Mouse (Mus musculus): ENCODE results near the gene Mrpl34. TPM values are rescaled to one million over a fixed set of nuclear protein-coding genes. Genes with fewer than 3 reads are reported as not detected.

Gene Mrpl34
- total RNA-seq, 1 experiment, result 135 TPM

DNA sequence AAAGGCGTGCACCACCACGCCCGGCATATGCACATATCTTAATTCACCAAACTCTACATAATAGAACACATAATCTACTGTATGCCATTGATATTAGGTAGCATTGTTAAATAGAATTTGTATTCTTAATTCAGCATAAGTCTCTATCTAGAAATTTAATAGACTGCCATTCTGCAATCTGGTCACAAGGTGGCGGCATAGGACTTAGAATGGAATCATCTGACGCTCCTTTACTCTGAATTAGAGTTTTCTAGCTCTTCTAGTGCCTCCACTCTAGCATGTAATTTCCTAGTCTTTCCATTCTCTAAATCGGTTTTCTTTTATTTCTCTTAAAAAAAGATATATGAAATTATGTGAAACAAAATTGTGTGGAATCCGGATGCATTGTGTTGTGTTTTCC, 23.4 kb upstream of the Mrpl34 start:
- Histone ChIP-seq H3K9me3 (ENCODE audit: control insufficient read depth, insufficient read depth, low read depth, low read length) (no peaks in the 10 kb centered on the region), H3K27ac (ENCODE audit: insufficient read depth, low read depth, low read length, poor library complexity, severe bottlenecking) (no peak overlapping the region), H3K4me3 (ENCODE audit: insufficient read depth in 1 of 2, low read depth in 1 of 2, low read length in 2 of 2, poor library complexity in 1 of 2, severe bottlenecking in 1 of 2) (no peak overlapping the region), H3K36me3 (ENCODE audit: control insufficient read depth, insufficient read depth, low read length, poor library complexity, severe bottlenecking) (no peaks in the 10 kb centered on the region), H3K4me1 (ENCODE audit: control insufficient read depth in 2 of 2, insufficient read depth in 2 of 2, low read length in 2 of 2, poor library complexity in 1 of 2) (no peaks in the 10 kb centered on the region), H3K9ac (ENCODE audit: insufficient read depth, low read depth, low read length, poor library complexity, severe bottlenecking) (no peak overlapping the region)
- DNase-seq (ENCODE audit: low read depth, low spot score), result no peak
- in situ Hi-C loops (cut with MboI; ENCODE audit: low sequenced_read_pairs in 2 of 2, unreplicated experiment in 2 of 2), result loop anchor here in 1 of 2 experiments (5.0 kb wide), 1 partner anchor 71 kb away; the partner anchor contains the start of gene Plvap
- no peak for TF ChIP-seq HCFC1 (IDR thresholded peaks at IDR 0.05; ENCODE audit: borderline replicate concordance, insufficient read depth, low read length)
- TF ChIP-seq ZC3H11A (IDR thresholded peaks at IDR 0.05; ENCODE audit: borderline replicate concordance, low read depth, low read length), result peak; percentile 93

GRCm38 (mm10) chr8:71445096-71445495, 19.7 kb upstream of the Mrpl34 start:
- DNase-seq (ENCODE audit: low read depth, low spot score), result no peak
- H3K9me3 ChIP-seq (ENCODE audit: control insufficient read depth, insufficient read depth, low read depth, low read length), result no peaks in the 10 kb centered on the region
- H3K4me3 ChIP-seq (ENCODE audit: insufficient read depth in 1 of 2, low read depth in 1 of 2, low read length in 2 of 2, poor library complexity in 1 of 2, severe bottlenecking in 1 of 2), result no peak overlapping the region
- H3K36me3 ChIP-seq (ENCODE audit: control insufficient read depth, insufficient read depth, low read length, poor library complexity, severe bottlenecking), result no peaks in the 10 kb centered on the region
- no peak overlapping the region for H3K9ac ChIP-seq (ENCODE audit: insufficient read depth, low read depth, low read length, poor library complexity, severe bottlenecking)
- H3K4me1 ChIP-seq (ENCODE audit: control insufficient read depth in 2 of 2, insufficient read depth in 2 of 2, low read length in 2 of 2, poor library complexity in 1 of 2), result no peaks in the 10 kb centered on the region
- in situ Hi-C loops (cut with MboI; ENCODE audit: low sequenced_read_pairs in 2 of 2, unreplicated experiment in 2 of 2), result no loop called here
- H3K27ac ChIP-seq (ENCODE audit: insufficient read depth, low read depth, low read length, poor library complexity, severe bottlenecking), result no peak overlapping the region
- TF ChIP-seq HCFC1 (IDR thresholded peaks at IDR 0.05; ENCODE audit: borderline replicate concordance, insufficient read depth, low read length), result no peak
- TF ChIP-seq ZC3H11A (IDR thresholded peaks at IDR 0.05; ENCODE audit: borderline replicate concordance, low read depth, low read length), result no peak
- TF ChIP-seq ZNF384 (IDR thresholded peaks at IDR 0.05; ENCODE audit: low read depth, low read length), result no peak
- TF ChIP-seq MAFK (IDR thresholded peaks at IDR 0.05; ENCODE audit: insufficient read depth, low read depth, low read length), result no peak
- TF ChIP-seq CHD2 (IDR thresholded peaks at IDR 0.05; ENCODE audit: low read depth, low read length), result no peak

DNA sequence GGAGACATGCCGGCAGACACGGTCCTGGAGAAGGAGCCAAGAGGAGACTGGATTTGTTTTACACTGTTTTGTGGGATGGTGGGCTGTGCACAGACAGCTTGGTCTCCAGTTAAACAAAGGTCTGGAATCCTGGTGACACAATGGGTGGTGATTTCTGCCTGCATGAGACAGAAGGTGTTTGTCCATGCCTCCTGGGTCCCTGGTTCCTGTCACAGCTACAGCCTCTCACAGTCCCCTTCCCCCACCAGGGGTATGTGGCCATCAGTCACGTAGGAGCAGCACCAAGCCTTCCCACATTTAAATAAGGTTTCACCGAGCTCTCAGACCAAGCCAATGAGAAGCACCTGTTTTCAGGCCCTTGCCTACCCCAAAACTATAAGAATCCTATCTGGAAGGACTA, 13.4 kb upstream of the Mrpl34 start:
- in situ Hi-C loops (cut with MboI; ENCODE audit: low sequenced_read_pairs in 2 of 2, unreplicated experiment in 2 of 2), result no loop called here
- no peaks in the 10 kb centered on the region for H3K9me3 ChIP-seq (ENCODE audit: control insufficient read depth, insufficient read depth, low read depth, low read length)
- no peak overlapping the region for H3K4me3 ChIP-seq (ENCODE audit: insufficient read depth in 1 of 2, low read depth in 1 of 2, low read length in 2 of 2, poor library complexity in 1 of 2, severe bottlenecking in 1 of 2)
- no peak overlapping the region for H3K9ac ChIP-seq (ENCODE audit: insufficient read depth, low read depth, low read length, poor library complexity, severe bottlenecking)
- no peaks in the 10 kb centered on the region for H3K4me1 ChIP-seq (ENCODE audit: control insufficient read depth in 2 of 2, insufficient read depth in 2 of 2, low read length in 2 of 2, poor library complexity in 1 of 2)
- no peak overlapping the region for H3K27ac ChIP-seq (ENCODE audit: insufficient read depth, low read depth, low read length, poor library complexity, severe bottlenecking)
- TF ChIP-seq ZC3H11A (IDR thresholded peaks at IDR 0.05; ENCODE audit: borderline replicate concordance, low read depth, low read length), result no peak
- no peak for TF ChIP-seq HCFC1 (IDR thresholded peaks at IDR 0.05; ENCODE audit: borderline replicate concordance, insufficient read depth, low read length)
- no peak for TF ChIP-seq ZNF384 (IDR thresholded peaks at IDR 0.05; ENCODE audit: low read depth, low read length)
- TF ChIP-seq CHD2 (IDR thresholded peaks at IDR 0.05; ENCODE audit: low read depth, low read length), result no peak
- no peak for TF ChIP-seq MAFK (IDR thresholded peaks at IDR 0.05; ENCODE audit: insufficient read depth, low read depth, low read length)
- H3K36me3 ChIP-seq (ENCODE audit: control insufficient read depth, insufficient read depth, low read length, poor library complexity, severe bottlenecking), result no peaks in the 10 kb centered on the region
- no peak for DNase-seq (ENCODE audit: low read depth, low spot score)

- Histone ChIP-seq H3K9me3 (ENCODE audit: control insufficient read depth, insufficient read depth, low read depth, low read length) (no peaks in the 10 kb centered on the region), H3K36me3 (ENCODE audit: control insufficient read depth, insufficient read depth, low read length, poor library complexity, severe bottlenecking) (no peaks in the 10 kb centered on the region), H3K4me3 (ENCODE audit: insufficient read depth in 1 of 2, low read depth in 1 of 2, low read length in 2 of 2, poor library complexity in 1 of 2, severe bottlenecking in 1 of 2) (no peak overlapping the region), H3K27ac (ENCODE audit: insufficient read depth, low read depth, low read length, poor library complexity, severe bottlenecking) (no peak overlapping the region), H3K4me1 (ENCODE audit: control insufficient read depth in 2 of 2, insufficient read depth in 2 of 2, low read length in 2 of 2, poor library complexity in 1 of 2) (no peaks in the 10 kb centered on the region; a peak in 1 of 4 replicates), H3K9ac (ENCODE audit: insufficient read depth, low read depth, low read length, poor library complexity, severe bottlenecking) (no peak overlapping the region)
- in situ Hi-C loops (cut with MboI; ENCODE audit: low sequenced_read_pairs in 2 of 2, unreplicated experiment in 2 of 2), result no loop called here
- DNase-seq (ENCODE audit: low read depth, low spot score), result no peak
- TF ChIP-seq CHD2 (IDR thresholded peaks at IDR 0.05; ENCODE audit: low read depth, low read length) (no peak), MAFK (IDR thresholded peaks at IDR 0.05; ENCODE audit: insufficient read depth, low read depth, low read length) (no peak), ZNF384 (IDR thresholded peaks at IDR 0.05; ENCODE audit: low read depth, low read length) (no peak), HCFC1 (IDR thresholded peaks at IDR 0.05; ENCODE audit: borderline replicate concordance, insufficient read depth, low read length) (no peak), ZC3H11A (IDR thresholded peaks at IDR 0.05; ENCODE audit: borderline replicate concordance, low read depth, low read length) (no peak)
These were observed 13.0 kb upstream of the Mrpl34 start for GRCm38 (mm10) chr8:71451777-71452176.

- peaks cover 0 to 5% of the 10 kb centered on the region in 2 experiments; a peak in 3 of 4 replicates for H3K4me1 ChIP-seq (ENCODE audit: control insufficient read depth in 2 of 2, insufficient read depth in 2 of 2, low read length in 2 of 2, poor library complexity in 1 of 2)
- H3K36me3 ChIP-seq (ENCODE audit: control insufficient read depth, insufficient read depth, low read length, poor library complexity, severe bottlenecking), result no peaks in the 10 kb centered on the region
- TF ChIP-seq CHD2 (IDR thresholded peaks at IDR 0.05; ENCODE audit: low read depth, low read length), result no peak
- DNase-seq (ENCODE audit: low read depth, low spot score), result no peak
- no peak overlapping the region for H3K9ac ChIP-seq (ENCODE audit: insufficient read depth, low read depth, low read length, poor library complexity, severe bottlenecking)
- H3K4me3 ChIP-seq (ENCODE audit: insufficient read depth in 1 of 2, low read depth in 1 of 2, low read length in 2 of 2, poor library complexity in 1 of 2, severe bottlenecking in 1 of 2), result no peak overlapping the region
- in situ Hi-C loops (cut with MboI; ENCODE audit: low sequenced_read_pairs in 2 of 2, unreplicated experiment in 2 of 2), result no loop called here
- H3K9me3 ChIP-seq (ENCODE audit: control insufficient read depth, insufficient read depth, low read depth, low read length), result no peaks in the 10 kb centered on the region
- no peak overlapping the region for H3K27ac ChIP-seq (ENCODE audit: insufficient read depth, low read depth, low read length, poor library complexity, severe bottlenecking)
These were observed 12.1 kb upstream of the Mrpl34 start for GRCm38 (mm10) chr8:71452669-71453068.

Measured in ES-E14 (cell line).